Mouse (Mus musculus) intestine, postnatal 0 days (tissue): Measurements from ENCODE around the gene Ggcx. TPM values are rescaled to one million over a fixed set of nuclear protein-coding genes. Genes with fewer than 3 reads are reported as not detected.

ENCODE experiments used
- ATAC-seq: fragments of 200-750 bp; cut with Nextera tagmentation; 2 replicates; pipeline ENCODE4 v1.8.0; 2017; ENCODE audit warnings: mild to moderate bottlenecking, moderate TSS enrichment, moderate library complexity
- H3K27ac ChIP-seq: fragments of 300-500 bp; sonication (generic); 2 replicates; pipeline ENCODE4 v1.5.1; 2014; ENCODE audit warnings: mild to moderate bottlenecking, low read depth, low read length, moderate library complexity
- H3K27me3 ChIP-seq: fragments of 300-500 bp; sonication (generic); replicated peaks from 2 replicates; pipeline ENCODE4 v1.6.1; 2014; ENCODE audit warnings: low read length, mixed read lengths; ENCODE audit not compliant: control insufficient read depth, insufficient read depth
- H3K36me3 ChIP-seq: fragments of 300-500 bp; sonication (generic); 2 replicates; pipeline ENCODE4 v1.6.1; 2014; ENCODE audit warnings: mild to moderate bottlenecking, moderate library complexity; ENCODE audit not compliant: control insufficient read depth, insufficient read depth
- H3K4me1 ChIP-seq: fragments of 300-500 bp; sonication (generic); replicated peaks from 2 replicates; pipeline ENCODE4 v1.6.1; 2014; ENCODE audit warnings: antibody characterized with exemption, low read length, mixed read lengths; ENCODE audit not compliant: control insufficient read depth, insufficient read depth
- H3K4me2 ChIP-seq: fragments of 300-500 bp; sonication (generic); replicated peaks from 2 replicates; pipeline ENCODE4 v1.6.1; 2014; ENCODE audit warnings: low read depth, mild to moderate bottlenecking, moderate library complexity
- H3K4me3 ChIP-seq: fragments of 300-500 bp; sonication (generic); 2 replicates; pipeline ENCODE4 v1.5.1; 2014; ENCODE audit warnings: low read depth, low read length
- H3K9ac ChIP-seq: fragments of 300-500 bp; sonication (generic); 2 replicates; pipeline ENCODE4 v1.6.1; 2014; ENCODE audit warnings: mild to moderate bottlenecking, low read depth, low read length
- H3K9me3 ChIP-seq: fragments of 300-500 bp; sonication (generic); 2 replicates; pipeline ENCODE4 v1.6.1; 2016; ENCODE audit warnings: mixed run types; ENCODE audit not compliant: control insufficient read depth
- CTCF ChIP-seq: sonication (generic); IDR thresholded peaks from 2 replicates; pipeline ENCODE4 v1.5.1; 2016; ENCODE audit warnings: low read depth, mild to moderate bottlenecking, control low read depth, antibody characterized with exemption, moderate library complexity
- WGBS: fragments of 180-500 bp; shearing (Covaris S2); extraction: QIAGEN DNeasy Blood & Tissue Kit; methylation state at CpG from one replicate; pipeline ENCODE4 v1.1.7; 2014; 5-methylcytosine and 5-hydroxymethylcytosine counted together
- polyA plus RNA-seq: library from polyadenylated mRNA; unstranded; fragments of >200 nt; fragmentation: Nextera tagmentation; extraction: Ambion mirVana; gene quantifications from 2 replicates; pipeline ENCODE4 v1.2.1, GENCODE M21; 2015

The Ggcx gene
- polyA plus RNA-seq, 1 experiment from 2014 or later: 6.8 TPM

GRCm38 (mm10) chr6:72480422-72480702 lies 66.3 kb downstream of the Ggcx start:
- no peaks in the 10 kb centered on the region for H3K9me3 ChIP-seq
- TF ChIP-seq CTCF: no peak
- no peak overlapping the region for H3K9ac ChIP-seq
- no peak overlapping the region for H3K4me3 ChIP-seq
- H3K36me3 ChIP-seq: no peaks in the 10 kb centered on the region
- WGBS: 62% methylated on average over 2 of the region's 2 CpGs
- no peaks in the 10 kb centered on the region for H3K27me3 ChIP-seq
- H3K4me1 ChIP-seq: no peaks in the 10 kb centered on the region
- ATAC-seq: no peak
- H3K4me2 ChIP-seq: no peak overlapping the region
- no peak overlapping the region for H3K27ac ChIP-seq

Other genes with a start within 250 kb of the Ggcx start
- gene Atoh8, start 178.7 kb upstream of the Ggcx start, polyA plus RNA-seq: 3.7 and 4.5 TPM in 2 replicates
- gene Sftpb, start 109.7 kb upstream of the Ggcx start, polyA plus RNA-seq: 0.09 and 0.35 TPM in 2 replicates
- 16.0 and 17.1 TPM in 2 replicates for gene Usp39, start 69.1 kb upstream of the Ggcx start, polyA plus RNA-seq
- gene 0610030E20Rik, start 67.0 kb upstream of the Ggcx start, polyA plus RNA-seq: 16.0 and 20.0 TPM in 2 replicates
- gene Tmem150a, start 58.9 kb upstream of the Ggcx start, polyA plus RNA-seq: 12.4 and 14.2 TPM in 2 replicates
- gene Rnf181, start 47.4 kb upstream of the Ggcx start, polyA plus RNA-seq: 122 and 132 TPM in 2 replicates
- 14.9 and 16.6 TPM in 2 replicates for gene Vamp5, start 33.8 kb upstream of the Ggcx start, polyA plus RNA-seq
- 450 and 453 TPM in 2 replicates for gene Vamp8, start 23.6 kb upstream of the Ggcx start, polyA plus RNA-seq
- gene Mat2a, start 25.2 kb downstream of the Ggcx start, polyA plus RNA-seq: 120 and 128 TPM in 2 replicates
- gene Sh2d6, start 107.4 kb downstream of the Ggcx start, polyA plus RNA-seq: 0.12 and 0.16 TPM in 2 replicates
- 25.2 and 28.5 TPM in 2 replicates for gene Capg, start 130.1 kb downstream of the Ggcx start, polyA plus RNA-seq
- gene Elmod3, start 184.1 kb downstream of the Ggcx start, polyA plus RNA-seq: 11.1 and 11.7 TPM in 2 replicates
- 24.6 and 26.4 TPM in 2 replicates for gene Retsat, start 184.2 kb downstream of the Ggcx start, polyA plus RNA-seq
- gene Tgoln1, start 202.7 kb downstream of the Ggcx start, polyA plus RNA-seq: 133 and 136 TPM in 2 replicates